Mouse (Mus musculus) MEL (cell line): ENCODE measurements around the gene Ccdc85c. TPM values are rescaled to one million over a fixed set of nuclear protein-coding genes. Genes with fewer than 3 reads are reported as not detected.

ENCODE experiments used
- DNase-seq: peaks from one replicate; pipeline ENCODE4 v3.0.0; 2011; ENCODE audit warnings: low read depth, low spot score
- H3K27ac ChIP-seq: 2 replicates; pipeline ENCODE4 v1.5.1; 2012; ENCODE audit warnings: low read depth, mild to moderate bottlenecking, control low read depth, low read length, moderate library complexity; ENCODE audit not compliant: control insufficient read depth
- H3K27me3 ChIP-seq, 2 experiments: fragments of 150-350 bp in 1 of 2; sonication (generic) in 1 of 2; 2 replicates each; pipeline ENCODE4 v1.6.1; 2012; ENCODE audit warnings: low read length in 2 of 2, mild to moderate bottlenecking in 2 of 2, improper control_type of control experiment in 1 of 2, moderate library complexity in 1 of 2; ENCODE audit not compliant: insufficient read depth in 2 of 2, control insufficient read depth in 1 of 2
- H3K36me3 ChIP-seq, 2 experiments: 2 replicates each; pipeline ENCODE4 v1.6.1; 2012 to 2014; ENCODE audit warnings: low read length in 2 of 2, improper control_type of control experiment in 1 of 2, inconsistent platforms in 1 of 2, mild to moderate bottlenecking in 1 of 2; ENCODE audit not compliant: insufficient read depth in 2 of 2, control insufficient read depth in 1 of 2
- H3K4me1 ChIP-seq, 2 experiments: fragments of 150-350 bp in 1 of 2; sonication (generic) in 1 of 2; 2 replicates each; pipeline ENCODE4 v1.6.1; 2012; ENCODE audit warnings: low read length in 2 of 2, improper control_type of control experiment in 1 of 2, mild to moderate bottlenecking in 1 of 2; ENCODE audit not compliant: insufficient read depth in 2 of 2, control insufficient read depth in 1 of 2
- H3K4me3 ChIP-seq, 2 experiments: fragments of 150-350 bp in 1 of 2; sonication (generic) in 1 of 2; 2 replicates each; pipeline ENCODE4 v1.5.1; 2012; ENCODE audit warnings: low read depth in 2 of 2, low read length in 2 of 2, mild to moderate bottlenecking in 2 of 2, moderate library complexity in 2 of 2, control low read depth in 1 of 2, improper control_type of control experiment in 1 of 2; ENCODE audit not compliant: control insufficient read depth in 1 of 2, insufficient read depth in 1 of 2
- H3K79me2 ChIP-seq: 2 replicates; pipeline ENCODE4 v1.6.1; 2012; ENCODE audit warnings: mild to moderate bottlenecking, low read length, moderate library complexity; ENCODE audit not compliant: control insufficient read depth, poor library complexity, insufficient read depth
- H3K9ac ChIP-seq: 2 replicates; pipeline ENCODE4 v1.6.1; 2012; ENCODE audit warnings: low read depth, mild to moderate bottlenecking, control low read depth, low read length, moderate library complexity; ENCODE audit not compliant: control insufficient read depth, poor library complexity, severe bottlenecking
- H3K9me3 ChIP-seq: fragments of 150-350 bp; sonication (generic); replicated peaks from 2 replicates; pipeline ENCODE4 v1.6.1; 2012; ENCODE audit warnings: mild to moderate bottlenecking, low read length, improper control_type of control experiment, moderate library complexity; ENCODE audit not compliant: insufficient read depth
- CHD1 ChIP-seq: IDR thresholded peaks from 2 replicates; pipeline ENCODE4 v1.6.1; 2012; ENCODE audit warnings: low read depth, mild to moderate bottlenecking, inconsistent platforms, low read length, improper control_type of control experiment
- CHD2 ChIP-seq: IDR thresholded peaks from 2 replicates; pipeline ENCODE4 v1.6.1; 2011; ENCODE audit warnings: low read length, improper control_type of control experiment
- E2F4 ChIP-seq: IDR thresholded peaks from 2 replicates; pipeline ENCODE4 v1.6.1; 2011; ENCODE audit warnings: low read depth, low read length, improper control_type of control experiment, borderline replicate concordance
- EP300 ChIP-seq, 2 experiments: IDR thresholded peaks; 2 replicates each; pipeline ENCODE4 v1.6.1; 2011; ENCODE audit warnings: improper control_type of control experiment in 2 of 2, low read length in 2 of 2, low read depth in 1 of 2, mild to moderate bottlenecking in 1 of 2
- ETS1 ChIP-seq: IDR thresholded peaks from 2 replicates; pipeline ENCODE4 v1.6.1; 2012; ENCODE audit warnings: low read depth, mild to moderate bottlenecking, inconsistent platforms, low read length, improper control_type of control experiment, moderate library complexity
- HCFC1 ChIP-seq: IDR thresholded peaks from 2 replicates; pipeline ENCODE4 v1.6.1; 2012; ENCODE audit warnings: low read depth, mild to moderate bottlenecking, inconsistent platforms, low read length, improper control_type of control experiment, moderate library complexity
- KAT2A ChIP-seq: conservative IDR thresholded peaks from 2 replicates; pipeline ENCODE4 v1.6.1; 2012; ENCODE audit warnings: low read depth, low read length, improper control_type of control experiment, inconsistent platforms
- MAFK ChIP-seq: IDR thresholded peaks from 2 replicates; pipeline ENCODE4 v1.6.1; 2011; ENCODE audit warnings: low read depth, mild to moderate bottlenecking, low read length, improper control_type of control experiment, borderline replicate concordance
- MAX ChIP-seq: IDR thresholded peaks from 2 replicates; pipeline ENCODE4 v1.6.1; 2011; ENCODE audit warnings: low read length, improper control_type of control experiment
- MAZ ChIP-seq: IDR thresholded peaks from 2 replicates; pipeline ENCODE4 v1.6.1; 2012; ENCODE audit warnings: low read depth, mild to moderate bottlenecking, inconsistent platforms, low read length, improper control_type of control experiment
- MEF2A ChIP-seq: IDR thresholded peaks from 2 replicates; pipeline ENCODE4 v1.6.1; 2014; ENCODE audit warnings: low read depth, mild to moderate bottlenecking, inconsistent platforms, low read length, improper control_type of control experiment; ENCODE audit not compliant: poor library complexity, insufficient replicate concordance, severe bottlenecking; ENCODE audit errors: extremely low read depth
- NRF1 ChIP-seq: IDR thresholded peaks from 2 replicates; pipeline ENCODE4 v1.6.1; 2014; ENCODE audit warnings: low read depth, mild to moderate bottlenecking, inconsistent platforms, low read length, improper control_type of control experiment, moderate library complexity; ENCODE audit not compliant: poor library complexity, insufficient read depth, severe bottlenecking
- POLR2AphosphoS5 ChIP-seq: IDR thresholded peaks from 2 replicates; pipeline ENCODE4 v1.6.1; 2012; ENCODE audit warnings: low read depth, borderline replicate concordance, mild to moderate bottlenecking, inconsistent platforms, low read length, moderate library complexity, mixed read lengths
- RAD21 ChIP-seq: IDR thresholded peaks from 2 replicates; pipeline ENCODE4 v1.6.1; 2011; ENCODE audit warnings: mild to moderate bottlenecking, low read depth, low read length, improper control_type of control experiment
- TAL1 ChIP-seq: IDR thresholded peaks from 2 replicates; pipeline ENCODE4 v1.6.1; 2012; ENCODE audit warnings: mild to moderate bottlenecking, inconsistent platforms, low read length, moderate library complexity, mixed read lengths
- TBP ChIP-seq: IDR thresholded peaks from 2 replicates; pipeline ENCODE4 v1.8.0; 2011; ENCODE audit warnings: low read depth, low read length, improper control_type of control experiment
- TCF12 ChIP-seq: IDR thresholded peaks from 2 replicates; pipeline ENCODE4 v1.6.1; 2014; ENCODE audit warnings: low read depth, mild to moderate bottlenecking, inconsistent platforms, low read length, improper control_type of control experiment, moderate library complexity
- USF2 ChIP-seq, 2 experiments: IDR thresholded peaks; 2 replicates each; pipeline ENCODE4 v1.6.1; 2011 to 2012; ENCODE audit warnings: improper control_type of control experiment in 2 of 2, low read length in 2 of 2, borderline replicate concordance in 1 of 2, inconsistent platforms in 1 of 2, low read depth in 1 of 2, mild to moderate bottlenecking in 1 of 2; ENCODE audit not compliant: insufficient read depth in 1 of 2
- ZMIZ1 ChIP-seq: IDR thresholded peaks from 2 replicates; pipeline ENCODE4 v1.6.1; 2012; ENCODE audit warnings: low read depth, mild to moderate bottlenecking, inconsistent platforms, low read length, improper control_type of control experiment, moderate library complexity
- ZNF384 ChIP-seq: IDR thresholded peaks from 2 replicates; pipeline ENCODE4 v1.6.1; 2012; ENCODE audit warnings: low read depth, mild to moderate bottlenecking, inconsistent platforms, low read length, improper control_type of control experiment
- polyA plus RNA-seq, 2 experiments: library from polyadenylated mRNA; stranded (reverse) in 1 of 2; unstranded in 1 of 2; fragments of >175 nt in 1 of 2; fragments of >200 nt in 1 of 2; gene quantifications; 2 replicates each; pipeline versions ENCODE4 v1.2.1 to v1.2.4; 2012; ENCODE audit warnings: low replicate concordance in 2 of 2, low read depth in 1 of 2; ENCODE audit not compliant: insufficient read length in 2 of 2, insufficient read depth in 1 of 2, missing spikeins in 1 of 2
- total RNA-seq: library from RNA; depleted of rRNA; stranded (reverse); fragments of 300-350 nt; gene quantifications from 2 replicates; pipeline ENCODE4 v1.2.3, GENCODE M21; 2012

The Ccdc85c gene
- total and polyA plus RNA-seq, 3 experiments: 19.8 to 24.8 TPM; not detected in 1

GRCm38 (mm10) chr12:108288127-108288880 is 13.1 kb upstream of the Ccdc85c start:
- Histone ChIP-seq H3K79me2 (no peaks in the 10 kb centered on the region), H3K27ac (no peak overlapping the region), H3K4me1 (no peaks in the 10 kb centered on the region), H3K36me3 (no peaks in the 10 kb centered on the region), H3K9me3 (no peaks in the 10 kb centered on the region), H3K27me3 (no peaks in the 10 kb centered on the region), H3K9ac (no peak overlapping the region), H3K4me3 (no peak overlapping the region)
- no peak for TF ChIP-seq NRF1
- no peak for TF ChIP-seq TCF12
- TF ChIP-seq POLR2AphosphoS5: no peak
- TF ChIP-seq MEF2A: no peak
- no peak for DNase-seq

DNA sequence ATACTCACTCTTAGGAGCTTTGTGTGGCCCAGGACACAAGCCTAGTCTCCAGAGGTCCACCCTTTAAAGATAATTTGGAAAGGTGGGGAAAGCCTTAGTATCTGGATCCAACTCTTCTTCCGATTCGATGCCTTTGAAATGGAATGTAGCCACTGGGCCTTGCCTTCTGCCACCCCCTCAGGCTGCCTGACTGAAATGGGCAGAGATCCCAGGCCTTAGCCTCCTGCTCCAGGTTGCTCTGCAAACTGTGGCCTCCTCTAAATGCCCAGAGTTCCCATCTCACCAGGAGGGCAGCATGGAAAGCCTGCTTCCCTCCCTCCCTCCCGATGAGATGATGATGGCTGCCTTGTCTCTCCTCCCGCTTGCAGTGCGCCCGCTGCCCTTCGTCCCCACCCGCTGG is 11.8 kb upstream of the Ccdc85c start:
- TF ChIP-seq ZNF384 (no peak), MAX (no peak), TAL1 (no peak), ZMIZ1 (no peak), NRF1 (no peak), CHD1 (no peak), HCFC1 (no peak), EP300 (IDR thresholded peaks at IDR 0.05; ENCODE audit: low read depth in 1 of 2, low read length in 2 of 2) (no peak), MAZ (no peak), USF2 (IDR thresholded peaks at IDR 0.05; ENCODE audit: borderline replicate concordance in 1 of 2, insufficient read depth in 1 of 2, low read depth in 1 of 2, low read length in 2 of 2) (no peak), RAD21 (no peak), E2F4 (no peak), TBP (no peak), CHD2 (no peak), ETS1 (no peak), KAT2A (no peak), MAFK (no peak), POLR2AphosphoS5 (no peak)
- DNase-seq: no peak
- Histone ChIP-seq H3K79me2 (no peaks in the 10 kb centered on the region), H3K9ac (no peak overlapping the region), H3K27ac (no peak overlapping the region), H3K4me1 (no peaks in the 10 kb centered on the region), H3K9me3 (no peaks in the 10 kb centered on the region), H3K4me3 (no peak overlapping the region), H3K27me3 (no peaks in the 10 kb centered on the region), H3K36me3 (no peaks in the 10 kb centered on the region)
